Mouse (Mus musculus): ENCODE data around the gene Tnnt2. TPM values are rescaled to one million over a fixed set of nuclear protein-coding genes. Genes with fewer than 3 reads are reported as not detected.

Gene Tnnt2
- total and polyA plus RNA-seq, 2 experiments from 2014 or later = 0.51 to 1.0 TPM

DNA sequence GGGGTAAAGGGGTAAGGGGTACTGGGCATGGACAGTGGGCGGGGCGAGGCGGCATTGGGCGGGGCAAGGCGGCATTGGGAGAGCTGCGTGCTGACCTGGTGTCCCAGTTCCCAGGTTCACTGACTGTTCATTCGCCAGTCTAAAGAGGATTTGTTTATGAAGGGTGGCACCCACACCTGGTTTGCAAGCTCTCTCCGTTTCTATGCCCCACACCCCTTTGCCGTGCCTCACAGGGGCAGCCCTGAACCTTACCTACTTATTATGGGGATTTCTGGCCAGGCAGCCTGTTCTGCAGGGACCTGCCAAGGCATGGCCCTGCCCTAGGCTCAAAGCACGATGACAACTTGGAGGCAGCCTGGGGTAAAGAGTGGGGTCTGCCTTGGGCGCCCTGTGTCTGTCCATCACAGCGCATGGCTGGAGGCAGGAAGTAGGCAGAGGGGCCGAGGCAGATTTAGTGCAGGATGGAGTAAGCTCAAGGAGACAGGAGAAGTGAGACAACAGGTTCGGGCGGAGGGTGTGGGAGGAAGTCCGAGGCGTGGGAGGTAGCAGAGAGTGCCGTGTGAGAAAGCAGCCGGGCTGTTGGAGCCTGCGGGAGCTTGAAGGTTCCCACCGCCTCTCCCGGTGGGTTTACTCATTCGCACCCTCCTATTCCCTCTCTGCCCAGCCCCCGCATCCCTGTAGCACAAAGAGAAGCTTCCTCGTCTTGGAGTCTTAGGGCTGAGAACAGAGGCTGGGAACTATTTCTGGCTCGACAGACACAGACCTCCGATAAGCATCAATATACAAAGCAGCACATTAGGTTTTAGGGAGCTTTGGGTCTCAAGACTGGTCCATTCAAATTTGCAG lies 42.6 kb upstream of the Tnnt2 start:
- WGBS = 13% methylated on average over 25 of the region's 27 CpGs
- Histone ChIP-seq H3K4me2 (ENCODE audit: low read depth, low read length, poor library complexity, severe bottlenecking) (peak overlapping the region; percentile 49), H3K4me3 (ENCODE audit: low read depth, low read length) (peak overlapping the region; percentile 7; the same call in 1 of the 2 replicates), H3K27ac (ENCODE audit: low read depth, low read length) (no peak overlapping the region), H3K9me3 (ENCODE audit: low read length) (no peaks in the 10 kb centered on the region), H3K9ac (replicated peaks; ENCODE audit: low read length, poor library complexity, severe bottlenecking) (0 out of 2 replicates have a peak overlapping the region, but pooled peaks have one; percentile 33), H3K4me1 (ENCODE audit: insufficient read depth, low read length) (no peaks in the 10 kb centered on the region; the same call in 1 of the 2 replicates), H3K27me3 (ENCODE audit: insufficient read depth, low read length) (no peaks in the 10 kb centered on the region), H3K36me3 (ENCODE audit: insufficient read depth, low read length) (no peaks in the 10 kb centered on the region)
- no peak for TF ChIP-seq CTCF (IDR thresholded peaks at IDR 0.05)
- DNase-seq (ENCODE audit: low spot score) = no peak
- ATAC-seq (ENCODE audit: low FRiP score) = no peak

DNA sequence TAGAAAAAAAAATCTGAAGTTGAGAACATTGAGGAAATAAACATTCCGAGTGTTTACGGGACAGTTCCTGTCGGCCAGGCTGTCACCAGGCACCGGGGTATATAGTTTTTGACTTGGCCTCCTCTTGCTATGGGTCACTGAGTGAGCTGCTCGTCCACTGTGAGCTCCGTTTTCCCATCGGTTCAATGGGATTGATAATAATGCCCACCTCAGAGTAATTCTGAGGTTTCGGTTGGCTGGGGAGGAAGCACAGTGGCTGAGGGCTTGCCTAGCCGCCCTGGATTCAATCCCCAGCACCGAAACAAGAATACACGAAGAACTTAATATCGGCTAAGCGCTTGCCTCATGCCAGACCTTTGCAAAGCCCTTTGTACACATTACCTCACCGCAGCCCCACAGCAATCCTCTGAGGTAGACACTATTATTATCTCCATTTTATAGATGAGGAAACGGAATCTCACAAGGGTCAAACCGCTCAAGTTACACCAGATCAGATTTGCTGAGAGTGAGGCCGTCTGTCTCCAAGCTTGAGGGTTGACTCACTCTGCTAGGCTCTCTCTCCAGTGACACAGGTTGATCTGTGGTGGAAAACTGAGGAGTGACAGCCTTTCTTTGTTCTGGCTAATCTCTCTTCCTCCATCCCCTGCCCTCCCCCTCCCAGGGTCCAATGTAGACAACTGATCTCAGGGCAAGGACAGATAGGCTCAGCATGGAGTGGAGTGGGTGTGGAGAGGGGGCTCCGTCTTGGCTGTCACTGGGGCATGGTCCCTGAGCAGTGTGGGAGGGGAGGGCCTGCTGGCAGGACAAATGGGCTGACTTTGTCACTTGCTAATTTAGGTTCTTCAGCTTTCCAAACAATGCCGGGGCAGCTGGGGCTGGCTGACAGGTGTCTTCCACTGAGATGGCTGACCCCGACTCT lies 41.7 kb upstream of the Tnnt2 start:
- ATAC-seq (ENCODE audit: low FRiP score) (no peak), DNase-seq (ENCODE audit: low spot score) (no peak)
- Histone ChIP-seq H3K4me2 (ENCODE audit: low read depth, low read length, poor library complexity, severe bottlenecking) (peak overlapping the region; percentile 49), H3K4me3 (ENCODE audit: low read depth, low read length) (no peak overlapping the region), H3K27me3 (ENCODE audit: insufficient read depth, low read length) (no peaks in the 10 kb centered on the region), H3K27ac (ENCODE audit: low read depth, low read length) (no peak overlapping the region), H3K9ac (replicated peaks; ENCODE audit: low read length, poor library complexity, severe bottlenecking) (no peak overlapping the region), H3K36me3 (ENCODE audit: insufficient read depth, low read length) (no peaks in the 10 kb centered on the region), H3K4me1 (ENCODE audit: insufficient read depth, low read length) (no peaks in the 10 kb centered on the region; the same call in 1 of the 2 replicates), H3K9me3 (ENCODE audit: low read length) (no peaks in the 10 kb centered on the region)
- TF ChIP-seq CTCF (IDR thresholded peaks at IDR 0.05) = no peak
- whole genome bisulfite sequencing = 29% methylated on average over 20 of the region's 20 CpGs

DNA sequence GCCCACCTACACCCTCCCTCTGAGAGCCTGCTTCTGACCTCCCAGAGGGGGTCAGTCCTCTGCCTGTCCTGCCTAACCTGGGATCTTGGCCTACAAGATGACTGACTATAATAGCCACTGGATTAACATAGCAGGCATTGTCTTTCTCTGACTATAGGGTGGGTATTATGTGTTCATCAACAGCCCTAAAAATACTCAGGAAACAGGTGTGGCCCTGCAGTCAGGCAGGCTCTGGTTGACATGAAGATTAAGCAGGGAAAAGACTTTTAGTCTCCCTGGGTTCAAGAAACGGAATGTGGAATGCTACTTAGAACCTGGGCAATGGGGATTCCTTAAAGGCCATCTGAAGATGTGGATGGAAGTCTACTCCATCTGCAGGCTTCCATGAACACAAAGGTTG lies 37.7 kb upstream of the Tnnt2 start:
- Histone ChIP-seq H3K9me3 (ENCODE audit: low read length) (no peaks in the 10 kb centered on the region), H3K4me3 (ENCODE audit: low read depth, low read length) (no peak overlapping the region), H3K4me1 (ENCODE audit: insufficient read depth, low read length) (no peaks in the 10 kb centered on the region; the same call in 1 of the 2 replicates), H3K4me2 (ENCODE audit: low read depth, low read length, poor library complexity, severe bottlenecking) (no peak overlapping the region), H3K27ac (ENCODE audit: low read depth, low read length) (no peak overlapping the region), H3K27me3 (ENCODE audit: insufficient read depth, low read length) (no peaks in the 10 kb centered on the region), H3K9ac (replicated peaks; ENCODE audit: low read length, poor library complexity, severe bottlenecking) (no peak overlapping the region), H3K36me3 (ENCODE audit: insufficient read depth, low read length) (no peaks in the 10 kb centered on the region)
- TF ChIP-seq CTCF (IDR thresholded peaks at IDR 0.05) = no peak
- no peak for DNase-seq (ENCODE audit: low spot score)
- 82% methylated on average over 1 of the region's 1 CpGs for WGBS
- no peak for ATAC-seq (ENCODE audit: low FRiP score)

DNA sequence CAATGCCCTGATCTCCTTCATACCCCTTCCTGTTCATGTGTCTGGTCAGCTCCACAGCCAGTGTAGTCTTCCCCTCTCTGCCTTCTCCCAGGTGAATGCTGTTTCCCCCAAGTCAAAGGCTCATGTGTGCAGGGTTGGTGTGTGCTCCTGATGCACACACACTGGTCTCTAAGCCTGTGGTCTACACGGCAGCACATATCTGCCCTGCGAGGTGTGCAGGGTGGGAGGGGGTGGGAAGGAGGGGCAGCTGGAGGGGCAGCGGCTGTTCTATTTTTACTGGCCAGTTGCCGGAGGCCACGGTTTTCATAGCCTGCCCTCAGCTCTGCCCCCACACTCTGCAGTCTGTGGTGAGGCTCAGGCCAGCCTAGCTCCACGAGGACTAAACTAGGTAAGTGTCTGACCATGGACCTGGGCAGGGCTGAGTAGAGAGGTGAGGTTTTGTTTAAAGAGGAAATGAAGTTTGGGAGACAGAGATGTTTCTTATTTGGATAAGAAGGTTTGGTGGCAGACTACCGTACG lies 37.0 kb upstream of the Tnnt2 start:
- WGBS = 83% methylated on average over 8 of the region's 8 CpGs
- no peak for TF ChIP-seq CTCF (IDR thresholded peaks at IDR 0.05)

DNA sequence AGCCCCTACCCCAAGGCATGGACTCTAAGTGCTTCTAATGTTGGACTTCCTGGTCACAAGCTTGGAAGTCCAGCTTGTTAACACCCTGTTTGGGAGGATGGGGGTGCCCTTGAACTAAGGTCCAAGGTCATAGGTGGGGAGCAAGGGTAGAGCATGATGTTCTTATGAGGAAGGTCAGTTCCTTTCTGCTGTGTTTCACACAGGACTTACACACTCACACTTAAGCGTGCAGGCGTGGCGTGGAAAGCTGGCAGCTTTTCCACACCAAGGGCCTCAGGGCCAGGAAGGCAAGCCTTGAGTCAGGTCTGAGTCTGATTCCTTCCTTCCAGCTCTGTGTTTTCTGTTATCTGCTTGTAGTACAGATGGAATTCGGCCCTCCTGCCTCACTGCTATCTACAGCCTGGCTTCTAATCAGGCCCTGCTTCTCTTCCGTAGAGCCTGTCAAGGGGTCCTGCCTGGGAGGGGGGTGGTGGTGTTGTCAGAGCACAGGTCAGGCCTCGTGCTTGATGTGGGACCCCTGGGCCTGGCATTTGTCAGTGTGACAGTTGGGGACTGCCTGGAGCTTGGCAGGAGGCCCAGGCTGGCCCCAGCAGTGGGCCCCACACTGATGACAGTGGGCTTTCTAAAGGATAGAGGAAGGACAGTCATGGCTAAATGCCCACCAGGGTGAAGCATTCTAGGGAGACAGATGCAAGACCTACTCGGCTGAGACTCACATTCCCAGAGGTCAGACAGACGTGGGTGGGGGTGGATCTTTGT lies 35.8 kb upstream of the Tnnt2 start:
- H3K4me2 ChIP-seq (ENCODE audit: low read depth, low read length, poor library complexity, severe bottlenecking) = no peak overlapping the region
- H3K4me3 ChIP-seq (ENCODE audit: low read depth, low read length) = no peak overlapping the region
- ATAC-seq (ENCODE audit: low FRiP score) (no peak), DNase-seq (ENCODE audit: low spot score) (peak; percentile 22)
- no peak for TF ChIP-seq CTCF (IDR thresholded peaks at IDR 0.05)
- no peak overlapping the region for H3K27ac ChIP-seq (ENCODE audit: low read depth, low read length)
- H3K36me3 ChIP-seq (ENCODE audit: insufficient read depth, low read length) = no peaks in the 10 kb centered on the region
- no peaks in the 10 kb centered on the region for H3K27me3 ChIP-seq (ENCODE audit: insufficient read depth, low read length)
- WGBS = 46% methylated on average over 8 of the region's 8 CpGs
- no peaks in the 10 kb centered on the region for H3K9me3 ChIP-seq (ENCODE audit: low read length)
- no peaks in the 10 kb centered on the region for H3K4me1 ChIP-seq (ENCODE audit: insufficient read depth, low read length)
- no peak overlapping the region for H3K9ac ChIP-seq (replicated peaks; ENCODE audit: low read length, poor library complexity, severe bottlenecking)

More for the DNA sequence above, 37.0 kb upstream of the Tnnt2 start:
- H3K27me3 ChIP-seq (ENCODE audit: insufficient read depth, low read length) = no peaks in the 10 kb centered on the region
- no peaks in the 10 kb centered on the region for H3K4me1 ChIP-seq (ENCODE audit: insufficient read depth, low read length)
- H3K4me2 ChIP-seq (ENCODE audit: low read depth, low read length, poor library complexity, severe bottlenecking) = no peak overlapping the region
- H3K27ac ChIP-seq (ENCODE audit: low read depth, low read length) = no peak overlapping the region
- DNase-seq (ENCODE audit: low spot score) = no peak
- ATAC-seq (ENCODE audit: low FRiP score) = no peak
- H3K36me3 ChIP-seq (ENCODE audit: insufficient read depth, low read length) = no peaks in the 10 kb centered on the region
- no peaks in the 10 kb centered on the region for H3K9me3 ChIP-seq (ENCODE audit: low read length)
- H3K4me3 ChIP-seq (ENCODE audit: low read depth, low read length) = no peak overlapping the region
- no peak overlapping the region for H3K9ac ChIP-seq (replicated peaks; ENCODE audit: low read length, poor library complexity, severe bottlenecking)

All from midbrain, postnatal 0 days (tissue).